Mouse (Mus musculus) hindbrain, postnatal 0 days (tissue): ENCODE measurements at regions not wholly inside any gene's neighbourhood (a gene's known extent, or its start where the extent isn't known, plus 50 kb on each side); places are given as distances from the start of the nearest gene placed in this dataset.

ENCODE experiments used
- ATAC-seq: fragments of 200-750 bp; cut with Nextera tagmentation; 2 replicates; pipeline ENCODE4 v1.8.0; 2017; ENCODE audit warnings: mild to moderate bottlenecking, moderate TSS enrichment, moderate library complexity
- DNase-seq: peaks from one replicate; pipeline ENCODE4 v3.0.0-alpha.2; 2015; ENCODE audit warnings: low spot score
- H3K27ac ChIP-seq: fragments of 300-500 bp; sonication (generic); 2 replicates; pipeline ENCODE4 v1.5.1; 2014; ENCODE audit warnings: mild to moderate bottlenecking
- H3K27me3 ChIP-seq: fragments of 300-500 bp; sonication (generic); 2 replicates; pipeline ENCODE4 v1.6.1; 2014; ENCODE audit warnings: low read length, mixed read lengths; ENCODE audit not compliant: insufficient read depth
- H3K36me3 ChIP-seq: fragments of 300-500 bp; sonication (generic); 2 replicates; pipeline ENCODE4 v1.6.1; 2014; ENCODE audit warnings: low read length, mixed read lengths; ENCODE audit not compliant: insufficient read depth
- H3K4me1 ChIP-seq: fragments of 300-500 bp; sonication (generic); 2 replicates; pipeline ENCODE4 v1.6.1; 2014; ENCODE audit warnings: antibody characterized with exemption, low read length, mixed read lengths; ENCODE audit not compliant: insufficient read depth
- H3K4me2 ChIP-seq: fragments of 300-500 bp; sonication (generic); 2 replicates; pipeline ENCODE4 v1.6.1; 2014; ENCODE audit warnings: low read depth, mild to moderate bottlenecking, low read length, moderate library complexity, mixed read lengths
- H3K4me3 ChIP-seq: fragments of 300-500 bp; sonication (generic); 2 replicates; pipeline ENCODE4 v1.5.1; 2014; ENCODE audit warnings: low read length
- H3K9ac ChIP-seq: fragments of 300-500 bp; sonication (generic); replicated peaks from 2 replicates; pipeline ENCODE4 v1.6.1; 2014; ENCODE audit warnings: mild to moderate bottlenecking, low read length, moderate library complexity, mixed read lengths
- H3K9me3 ChIP-seq: fragments of 300-500 bp; sonication (generic); 2 replicates; pipeline ENCODE4 v1.6.1; 2016; ENCODE audit warnings: low read length, mixed read lengths
- CTCF ChIP-seq: IDR thresholded peaks from 2 replicates; pipeline ENCODE4 v1.5.1; 2016; ENCODE audit warnings: antibody characterized with exemption, control low read depth, low read depth
- WGBS: fragments of 180-500 bp; shearing (Covaris S2); extraction: QIAGEN DNeasy Blood & Tissue Kit; methylation state at CpG from one replicate; pipeline ENCODE4 v1.1.7; 2014; 5-methylcytosine and 5-hydroxymethylcytosine counted together

DNA sequence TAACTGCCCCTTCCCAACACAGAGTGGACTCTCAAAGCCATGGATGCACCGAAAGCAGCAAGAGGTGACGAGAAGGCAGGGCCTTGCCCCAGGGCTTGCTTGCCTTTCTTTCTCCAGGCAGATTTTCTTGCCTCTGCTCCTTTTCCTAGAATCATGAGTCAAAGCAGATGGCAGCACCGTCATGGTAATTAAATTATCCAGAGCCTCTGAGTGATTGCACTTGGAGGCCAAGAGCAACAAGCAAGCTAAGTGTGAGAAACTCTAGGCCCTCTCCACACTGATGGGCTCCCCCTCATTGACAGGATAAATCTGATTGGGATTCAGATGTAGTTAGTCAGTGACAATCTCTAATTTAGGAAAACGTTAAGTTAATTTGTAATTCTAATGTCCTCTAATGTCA, 427.5 kb downstream of the Glrx3 start:
- 32% methylated on average over 4 of the region's 4 CpGs for WGBS
- no peak overlapping the region for H3K9ac ChIP-seq
- no peak for TF ChIP-seq CTCF
- no peak overlapping the region for H3K27ac ChIP-seq
- no peaks in the 10 kb centered on the region; the same call in 1 of the 2 replicates for H3K27me3 ChIP-seq
- ATAC-seq, result no peak
- H3K36me3 ChIP-seq, result no peaks in the 10 kb centered on the region
- no peaks in the 10 kb centered on the region for H3K4me1 ChIP-seq
- no peak overlapping the region for H3K4me3 ChIP-seq
- DNase-seq, result peak; percentile 75
- H3K4me2 ChIP-seq, result no peak overlapping the region
- H3K9me3 ChIP-seq, result no peaks in the 10 kb centered on the region

DNA sequence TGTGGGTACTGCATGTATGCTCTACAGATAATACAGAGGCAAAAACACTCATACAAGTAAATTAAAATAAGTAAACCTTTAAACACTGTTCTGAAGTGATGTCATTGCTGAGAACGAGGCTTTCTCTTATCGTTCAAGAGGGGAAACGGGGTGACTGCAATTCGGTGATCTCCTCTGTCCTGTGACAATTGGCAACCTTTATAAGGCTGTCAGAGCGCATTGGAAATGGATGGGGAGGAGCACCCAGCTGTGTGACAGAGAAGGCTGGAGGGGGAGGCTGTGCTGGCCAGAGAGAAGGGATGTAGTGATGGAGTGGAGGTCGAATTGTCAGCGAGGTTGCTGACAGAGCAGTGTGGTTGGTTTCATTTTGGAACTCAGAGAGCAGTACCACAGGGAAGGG, 428.0 kb downstream of the Glrx3 start:
- H3K9me3 ChIP-seq, result no peaks in the 10 kb centered on the region
- TF ChIP-seq CTCF, result no peak
- H3K27me3 ChIP-seq, result no peaks in the 10 kb centered on the region; the same call in 1 of the 2 replicates
- no peak overlapping the region for H3K27ac ChIP-seq
- DNase-seq (no peak), ATAC-seq (no peak)
- H3K4me2 ChIP-seq, result no peak overlapping the region
- no peak overlapping the region for H3K4me3 ChIP-seq
- 25% methylated on average over 7 of the region's 7 CpGs for WGBS
- H3K36me3 ChIP-seq, result no peaks in the 10 kb centered on the region
- no peaks in the 10 kb centered on the region for H3K4me1 ChIP-seq
- no peak overlapping the region for H3K9ac ChIP-seq

DNA sequence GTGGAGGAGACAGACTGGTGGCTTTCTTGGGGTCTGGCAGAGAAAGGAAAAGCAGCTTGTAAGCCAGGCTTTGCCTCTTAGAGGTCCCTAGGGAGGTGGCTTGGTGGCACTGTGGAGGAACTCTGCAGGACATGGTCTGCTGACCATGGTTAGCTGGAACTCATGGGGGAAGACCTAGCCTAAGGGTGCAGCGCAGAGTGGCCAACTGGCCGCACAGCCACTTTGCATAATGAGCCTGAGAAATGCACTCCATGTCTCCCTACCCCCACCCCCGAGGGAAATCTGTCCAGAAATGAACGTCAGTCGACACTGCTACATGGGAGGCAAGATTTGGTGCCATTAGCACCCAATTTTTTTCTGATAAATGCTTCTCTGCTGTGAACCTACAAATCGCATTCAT, 429.5 kb downstream of the Glrx3 start:
- 57% methylated on average over 6 of the region's 6 CpGs for WGBS
- no peak for ATAC-seq

DNA sequence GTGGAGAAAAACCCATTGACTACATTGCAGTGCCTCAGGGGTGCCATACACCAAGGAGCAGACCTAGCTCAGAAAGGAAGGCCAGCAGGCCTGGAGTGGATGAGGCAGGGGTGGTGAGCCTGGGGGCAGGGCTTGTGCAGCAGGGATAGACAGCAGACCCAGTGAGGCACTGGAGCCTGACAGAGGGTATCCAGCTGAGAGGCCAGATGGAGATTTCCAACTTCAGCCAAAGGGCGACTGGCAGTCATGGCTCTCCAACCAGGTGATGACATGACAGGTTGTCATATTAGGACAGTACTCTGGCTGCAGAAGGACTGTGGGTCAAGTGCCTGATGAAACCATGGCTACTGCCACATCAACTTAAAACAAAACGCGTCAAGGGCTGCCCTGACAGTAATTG, 431.1 kb downstream of the Glrx3 start:
- ATAC-seq, result peak; percentile 21; the same call in 1 of the 2 replicates
- H3K27me3 ChIP-seq, result no peaks in the 10 kb centered on the region; the same call in 1 of the 2 replicates
- DNase-seq, result no peak
- H3K9me3 ChIP-seq, result no peaks in the 10 kb centered on the region
- no peaks in the 10 kb centered on the region for H3K4me1 ChIP-seq
- H3K4me3 ChIP-seq, result no peak overlapping the region
- no peak overlapping the region for H3K9ac ChIP-seq
- H3K4me2 ChIP-seq, result no peak overlapping the region
- TF ChIP-seq CTCF, result no peak
- H3K27ac ChIP-seq, result no peak overlapping the region
- no peaks in the 10 kb centered on the region for H3K36me3 ChIP-seq
- WGBS, result 55% methylated on average over 3 of the region's 3 CpGs

More for the DNA sequence above, 429.5 kb downstream of the Glrx3 start:
- H3K4me1 ChIP-seq, result no peaks in the 10 kb centered on the region
- H3K36me3 ChIP-seq, result no peaks in the 10 kb centered on the region
- H3K4me3 ChIP-seq, result no peak overlapping the region
- H3K4me2 ChIP-seq, result no peak overlapping the region
- no peak for TF ChIP-seq CTCF
- DNase-seq, result no peak
- no peaks in the 10 kb centered on the region; the same call in 1 of the 2 replicates for H3K27me3 ChIP-seq
- H3K9me3 ChIP-seq, result no peaks in the 10 kb centered on the region
- no peak overlapping the region for H3K27ac ChIP-seq
- no peak overlapping the region for H3K9ac ChIP-seq

DNA sequence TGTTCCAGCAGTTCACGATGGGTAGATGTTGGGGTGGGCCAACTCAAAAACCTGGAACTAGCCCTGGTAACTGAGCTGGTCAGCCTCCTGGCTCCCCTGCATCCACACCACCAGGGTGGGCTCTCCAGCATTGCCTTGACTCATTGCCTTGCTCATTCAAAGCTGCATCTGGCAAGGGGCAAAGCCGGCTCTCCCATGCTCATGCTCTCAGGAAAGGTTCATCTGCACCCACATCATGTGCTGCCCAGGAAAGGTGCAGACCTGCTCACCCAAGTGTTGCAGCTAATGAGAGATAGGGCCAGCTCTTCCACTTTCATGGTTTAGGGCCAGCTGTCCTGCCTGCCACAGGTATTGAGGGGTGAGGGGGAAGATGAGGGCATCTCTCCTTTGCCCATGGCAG, 437.9 kb downstream of the Glrx3 start:
- Histone ChIP-seq H3K36me3 (no peaks in the 10 kb centered on the region), H3K27me3 (no peaks in the 10 kb centered on the region), H3K9me3 (no peaks in the 10 kb centered on the region), H3K27ac (no peak overlapping the region), H3K4me2 (no peak overlapping the region), H3K4me3 (no peak overlapping the region), H3K9ac (no peak overlapping the region), H3K4me1 (no peaks in the 10 kb centered on the region)
- ATAC-seq (no peak), DNase-seq (no peak)
- 93% methylated on average over 2 of the region's 2 CpGs for WGBS
- TF ChIP-seq CTCF, result no peak

DNA sequence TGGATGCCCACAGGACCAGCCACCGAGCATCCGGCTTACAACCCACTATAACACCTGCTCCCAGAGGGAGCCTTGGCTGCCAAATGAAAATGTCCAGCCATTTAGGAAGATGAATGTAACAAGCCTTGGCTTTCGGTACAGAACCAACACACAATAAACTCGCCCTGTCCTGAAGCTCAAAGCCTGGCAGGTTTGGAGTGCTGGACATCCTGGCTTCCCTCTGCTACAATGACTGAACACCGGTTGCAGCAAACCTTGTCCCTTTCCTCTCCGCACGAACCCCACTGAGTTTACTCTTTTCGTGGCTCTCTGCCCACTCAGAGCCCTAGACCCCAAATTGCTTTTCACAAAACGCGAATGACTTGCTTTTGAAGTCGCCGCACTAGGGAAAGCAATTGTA, 441.9 kb downstream of the Glrx3 start:
- Histone ChIP-seq H3K9me3 (no peaks in the 10 kb centered on the region), H3K4me3 (no peak overlapping the region), H3K36me3 (no peaks in the 10 kb centered on the region), H3K4me1 (no peaks in the 10 kb centered on the region), H3K27me3 (no peaks in the 10 kb centered on the region), H3K4me2 (no peak overlapping the region), H3K27ac (no peak overlapping the region), H3K9ac (no peak overlapping the region)
- no peak for TF ChIP-seq CTCF
- WGBS, result 75% methylated on average over 12 of the region's 12 CpGs
- no peak for ATAC-seq
- no peak for DNase-seq

DNA sequence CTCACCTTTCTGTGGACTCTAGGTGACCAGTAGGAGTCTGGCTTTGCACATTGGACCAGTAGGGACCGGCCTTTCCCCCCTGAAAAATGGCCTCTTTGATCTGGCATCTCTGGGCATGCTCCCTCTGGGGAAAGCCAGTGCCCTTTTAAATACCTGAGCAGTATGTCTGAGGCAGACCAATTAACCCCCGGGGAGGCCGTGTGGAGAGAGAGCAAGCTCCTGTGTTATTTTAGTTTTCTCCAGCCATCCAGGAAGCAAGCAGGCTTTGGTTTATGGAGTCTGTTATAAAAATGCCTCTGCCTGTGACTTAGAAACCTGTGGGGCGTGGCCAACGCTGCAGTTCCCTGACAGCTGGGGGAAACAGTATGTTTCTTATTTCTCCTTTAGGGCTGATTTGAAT, 445.5 kb downstream of the Glrx3 start:
- no peak for TF ChIP-seq CTCF
- H3K9me3 ChIP-seq, result no peaks in the 10 kb centered on the region

More for the DNA sequence above, 445.5 kb downstream of the Glrx3 start:
- ATAC-seq (no peak), DNase-seq (no peak)
- H3K36me3 ChIP-seq, result no peaks in the 10 kb centered on the region
- no peak overlapping the region for H3K4me3 ChIP-seq
- H3K4me1 ChIP-seq, result no peaks in the 10 kb centered on the region
- 58% methylated on average over 5 of the region's 5 CpGs for WGBS
- H3K4me2 ChIP-seq, result no peak overlapping the region
- no peak overlapping the region for H3K27ac ChIP-seq
- H3K9ac ChIP-seq, result no peak overlapping the region
- no peaks in the 10 kb centered on the region for H3K27me3 ChIP-seq
